Mouse (Mus musculus) heart, adult 2 months (tissue): ENCODE results near the gene Hpse2.

Experiments
- CTCF ChIP-seq: fragments of 200-600 bp; IDR thresholded peaks from 2 replicates; pipeline ENCODE4 v1.8.1; 2022; ENCODE audit warnings: antibody characterized with exemption, mild to moderate bottlenecking, moderate library complexity
- POLR2A ChIP-seq: fragments of 200-500 bp; IDR thresholded peaks from 2 replicates; pipeline ENCODE4 v1.6.1; 2011; ENCODE audit warnings: mild to moderate bottlenecking, low read depth, low read length, control low read depth; ENCODE audit not compliant: insufficient read depth

GRCm38 (mm10) chr19:42810140-42810539, 578.0 kb downstream of the Hpse2 start:
- TF ChIP-seq CTCF (no peak), POLR2A (no peak)
